In the genomic region with DNA sequence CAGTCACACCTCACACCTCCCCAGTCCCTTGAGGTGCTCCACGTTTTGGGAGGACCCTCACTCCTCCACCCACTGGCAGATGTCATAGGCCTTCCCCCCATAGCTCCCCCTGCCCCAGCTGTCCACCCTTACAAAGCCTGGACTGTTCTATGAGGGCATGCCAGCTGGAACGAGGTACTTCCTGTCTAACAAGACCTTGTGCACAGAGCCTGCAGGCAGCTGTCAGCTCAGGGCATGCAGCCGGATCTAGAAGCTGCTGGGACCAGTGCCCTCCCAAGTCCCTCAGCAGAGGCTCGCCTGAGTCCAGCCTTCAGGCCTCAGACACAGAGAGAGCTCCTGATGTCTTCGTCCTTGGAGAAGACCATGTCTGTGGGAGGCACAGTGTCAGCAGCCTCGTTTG, we compare ENCODE assay signal across 8 mouse cellular contexts.
DNase-seq lines count a peak whose midpoint lies in the region; ATAC-seq and TF ChIP-seq lines count a peak whose summit lies in the region.

No protein-coding gene starts in this region.

- no peak overlapping the region for H3K4me3 ChIP-seq in lung, postnatal 0 days (ENCODE audit: low read depth, low read length)
- H3K4me3 ChIP-seq in cerebellum, adult 2 months (replicated peaks; ENCODE audit: insufficient read depth, low read depth, low read length), result no peak overlapping the region

- H3K4me1 ChIP-seq in lung, postnatal 0 days (ENCODE audit: insufficient read depth, low read depth, low read length), result peaks cover 5% of the 10 kb centered on the region; the same call in 1 of the 2 replicates
- H3K4me1 ChIP-seq in cerebellum, adult 2 months (ENCODE audit: control insufficient read depth, insufficient read depth, low read length), result peaks cover 14% of the 10 kb centered on the region

- no peak for TF ChIP-seq CTCF in lung, postnatal 0 days (IDR thresholded peaks at IDR 0.05)
- TF ChIP-seq CTCF in cerebellum, adult 2 months (IDR thresholded peaks at IDR 0.05; ENCODE audit: borderline replicate concordance, insufficient read depth, low read depth, low read length), result no peak

- ATAC-seq in lung, postnatal 0 days, result peak; percentile 75

- H3K27me3 ChIP-seq in lung, postnatal 0 days (replicated peaks; ENCODE audit: insufficient read depth, low read length), result no peaks in the 10 kb centered on the region
- H3K27me3 ChIP-seq in cerebellum, adult 2 months (ENCODE audit: control insufficient read depth, insufficient read depth, low read length), result no peaks in the 10 kb centered on the region

- H3K4me2 ChIP-seq in lung, postnatal 0 days (replicated peaks; ENCODE audit: low read depth, low read length), result no peak overlapping the region

- peak; percentile 86 to 90 for DNase-seq in cerebellum, postnatal 10 days
- DNase-seq in cerebellum, adult 11-12 months, result no peak
- peak; percentile 75 to 85 for DNase-seq in right cerebral cortex, postnatal 10 days (ENCODE audit: low spot score in 2 of 2)
- no peak for DNase-seq in right cerebral cortex, adult 2 months (ENCODE audit: low spot score in 2 of 2)
- DNase-seq in kidney, adult 18-20 months, result peak; percentile 31
- peak; percentile 73 for DNase-seq in lung, postnatal 0 days (ENCODE audit: low spot score)
- no peak for DNase-seq in thymus, postnatal 14 days
- no peak for DNase-seq in cerebellum, adult 2 months

- no peak overlapping the region for H3K9ac ChIP-seq in lung, postnatal 0 days (replicated peaks; ENCODE audit: low read depth)

- no peak for TF ChIP-seq EP300 in lung, postnatal 0 days (IDR thresholded peaks at IDR 0.05)

- 17% methylated on average over 6 of the region's 6 CpGs for WGBS in lung, postnatal 0 days
- 18% methylated on average over 6 of the region's 6 CpGs for WGBS in cerebellum, adult 2 months

- peak overlapping the region; percentile 33; the same call in 1 of the 2 replicates for H3K27ac ChIP-seq in lung, postnatal 0 days (ENCODE audit: low read length)
- no peak overlapping the region for H3K27ac ChIP-seq in cerebellum, adult 2 months (ENCODE audit: insufficient read depth, low read length)

- no peak for TF ChIP-seq POLR2A in cerebellum, adult 2 months (IDR thresholded peaks at IDR 0.05; ENCODE audit: borderline replicate concordance, insufficient read depth, low read length)

- no peaks in the 10 kb centered on the region for H3K36me3 ChIP-seq in lung, postnatal 0 days (ENCODE audit: insufficient read depth, low read length)

- H3K9me3 ChIP-seq in lung, postnatal 0 days (ENCODE audit: low read length), result no peaks in the 10 kb centered on the region

Comparison
In these comparisons a context has a peak if more than half of its experiments do, and no peak if none do; other contexts are left out.
1. DNase-seq: peak in cerebellum, postnatal 10 days (2 of 2), right cerebral cortex, postnatal 10 days (2 of 2), kidney, adult 18-20 months (single experiment) and lung, postnatal 0 days (single experiment); none in cerebellum, adult 11-12 months (single experiment), right cerebral cortex, adult 2 months (0 of 2), thymus, postnatal 14 days (single experiment) and cerebellum, adult 2 months (0 of 2).